Mouse (Mus musculus) lung, postnatal 36 days (tissue): ENCODE measurements around the gene P2ry6.

Source experiments
- DNase-seq: peaks from one replicate; pipeline ENCODE4 v3.0.0; 2022; ENCODE audit warnings: mixed read lengths

Gene P2ry6

GRCm38 (mm10) chr7:100974135-100974903 is at the start of gene P2ry6:
Gene P2ry6 (minus strand): TSS chr7:100974649.
- peak; percentile 40 for DNase-seq

GRCm38 (mm10) chr7:101017492-101017891 is 43.0 kb upstream of the P2ry6 start:
- no peak for DNase-seq

GRCm38 (mm10) chr7:101017021-101017461 is 42.6 kb upstream of the P2ry6 start:
- no peak for DNase-seq

GRCm38 (mm10) chr7:101014985-101015384 is 40.5 kb upstream of the P2ry6 start:
- no peak for DNase-seq

- no peak for DNase-seq
Measured at GRCm38 (mm10) chr7:101014041-101014440, 39.6 kb upstream of the P2ry6 start.

GRCm38 (mm10) chr7:101012541-101012940 is 38.1 kb upstream of the P2ry6 start, which contains the start of gene P2ry2:
Gene P2ry2 (minus strand): TSS chr7:101012866.
- no peak for DNase-seq

GRCm38 (mm10) chr7:101011681-101012367 is 37.4 kb upstream of the P2ry6 start:
- peak; percentile 90 for DNase-seq

GRCm38 (mm10) chr7:101010741-101011140 is 36.3 kb upstream of the P2ry6 start:
- DNase-seq: no peak

GRCm38 (mm10) chr7:101006201-101006600 is 31.8 kb upstream of the P2ry6 start:
- peak; percentile 53 for DNase-seq

- DNase-seq: peak; percentile 30
Measured at GRCm38 (mm10) chr7:101005119-101005518, 30.7 kb upstream of the P2ry6 start.

- DNase-seq: peak; percentile 58
Measured at GRCm38 (mm10) chr7:101003442-101004326, 29.2 kb upstream of the P2ry6 start.

GRCm38 (mm10) chr7:101002274-101002673 is 27.8 kb upstream of the P2ry6 start:
- no peak for DNase-seq

- no peak for DNase-seq
Measured at GRCm38 (mm10) chr7:100999623-101000022, 25.2 kb upstream of the P2ry6 start.

- DNase-seq: no peak
Measured at GRCm38 (mm10) chr7:100998578-100998960, 24.1 kb upstream of the P2ry6 start.

- DNase-seq: no peak
Measured at GRCm38 (mm10) chr7:100997951-100998577, 23.6 kb upstream of the P2ry6 start.

GRCm38 (mm10) chr7:100997215-100997614 is 22.8 kb upstream of the P2ry6 start:
- no peak for DNase-seq

- no peak for DNase-seq
Measured at GRCm38 (mm10) chr7:100995951-100996350, 21.5 kb upstream of the P2ry6 start.

- DNase-seq: no peak
Measured at GRCm38 (mm10) chr7:100995260-100995864, 20.9 kb upstream of the P2ry6 start.

GRCm38 (mm10) chr7:100993166-100993565 is 18.7 kb upstream of the P2ry6 start:
- peak; percentile 74 for DNase-seq

- DNase-seq: peak; percentile 65
Measured at GRCm38 (mm10) chr7:100991972-100992371, 17.5 kb upstream of the P2ry6 start.

GRCm38 (mm10) chr7:100990636-100991311 is 16.3 kb upstream of the P2ry6 start:
- DNase-seq: peak; percentile 74
